Mouse (Mus musculus): Measurements from ENCODE around the gene Dnajb6. TPM values are rescaled to one million over a fixed set of nuclear protein-coding genes. Genes with fewer than 3 reads are reported as not detected.
A peak's percentile ranks its signal among the peaks of the same experiment; 100 is the strongest.
"Not testable (repeated sequence)": the region's sequence is repeated elsewhere in the genome, so short reads cannot be mapped to it uniquely, and the experiment has no call there.

Dnajb6 gene
- polyA plus RNA-seq, 1 experiment, result 64.5 TPM

GRCm38 (mm10) chr5:29808940-29809339, 73.5 kb downstream of the Dnajb6 start:
- no peak for DNase-seq
- WGBS, result 100% methylated on average over 1 of the region's 1 CpGs
- Histone ChIP-seq H3K36me3 (ENCODE audit: control insufficient read depth, insufficient read depth, low read length) (no peaks in the 10 kb centered on the region), H3K27ac (ENCODE audit: control insufficient read depth, insufficient read depth, low read length) (no peak overlapping the region), H3K27me3 (ENCODE audit: control insufficient read depth, insufficient read depth, low read length) (no peaks in the 10 kb centered on the region), H3K4me3 (ENCODE audit: control insufficient read depth, insufficient read depth, low read length) (no peak overlapping the region), H3K4me1 (replicated peaks; ENCODE audit: control insufficient read depth, insufficient read depth, low read length) (no peaks in the 10 kb centered on the region)
- TF ChIP-seq POLR2A (IDR thresholded peaks at IDR 0.05; ENCODE audit: control insufficient read depth, extremely low read depth, insufficient read depth, low read length, poor library complexity) (no peak), CTCF (IDR thresholded peaks at IDR 0.05; ENCODE audit: borderline replicate concordance, control insufficient read depth, extremely low read depth, insufficient read depth, low read length, poor library complexity) (no peak)

DNA sequence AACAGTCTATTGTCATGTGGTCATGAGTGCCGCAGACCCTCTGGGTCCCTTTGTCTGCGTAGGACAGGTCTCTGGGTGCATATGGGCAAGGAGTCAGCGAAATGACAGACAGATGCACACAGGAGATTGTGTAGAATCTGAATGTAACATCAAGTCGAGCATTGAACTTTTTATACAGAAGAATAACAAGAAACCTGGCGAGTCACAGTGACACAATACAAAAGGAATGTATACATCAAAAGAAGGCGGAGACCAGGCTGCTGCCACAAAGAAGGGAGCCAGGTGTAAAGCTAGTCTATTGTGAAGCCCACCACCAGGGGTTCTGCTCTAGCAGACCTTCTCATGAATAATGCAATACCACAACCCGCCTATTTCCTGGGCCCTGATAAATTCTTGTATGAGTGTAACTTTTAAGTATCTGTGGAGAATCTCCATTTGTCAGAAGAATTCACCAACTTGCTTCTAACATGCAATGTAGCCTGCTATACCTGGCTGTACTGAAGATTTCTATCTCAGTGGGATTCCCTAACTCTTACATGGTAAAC, 76.0 kb downstream of the Dnajb6 start:
- H3K4me3 ChIP-seq (ENCODE audit: control insufficient read depth, insufficient read depth, low read length); H3K27ac ChIP-seq (ENCODE audit: control insufficient read depth, insufficient read depth, low read length); H3K27me3 ChIP-seq (ENCODE audit: control insufficient read depth, insufficient read depth, low read length); H3K36me3 ChIP-seq (ENCODE audit: control insufficient read depth, insufficient read depth, low read length); DNase-seq; H3K4me1 ChIP-seq (replicated peaks; ENCODE audit: control insufficient read depth, insufficient read depth, low read length): not testable (repeated sequence)
- WGBS, result 90% methylated on average over 7 of the region's 7 CpGs

- Histone ChIP-seq H3K36me3 (ENCODE audit: control insufficient read depth, insufficient read depth, low read length) (no peaks in the 10 kb centered on the region), H3K27me3 (ENCODE audit: control insufficient read depth, insufficient read depth, low read length) (no peaks in the 10 kb centered on the region), H3K27ac (ENCODE audit: control insufficient read depth, insufficient read depth, low read length) (no peak overlapping the region), H3K4me3 (ENCODE audit: control insufficient read depth, insufficient read depth, low read length) (no peak overlapping the region), H3K4me1 (replicated peaks; ENCODE audit: control insufficient read depth, insufficient read depth, low read length) (no peaks in the 10 kb centered on the region)
- TF ChIP-seq POLR2A (IDR thresholded peaks at IDR 0.05; ENCODE audit: control insufficient read depth, extremely low read depth, insufficient read depth, low read length, poor library complexity), result no peak
- no peak for TF ChIP-seq CTCF (IDR thresholded peaks at IDR 0.05; ENCODE audit: borderline replicate concordance, control insufficient read depth, extremely low read depth, insufficient read depth, low read length, poor library complexity)
- WGBS, result 95% methylated on average over 5 of the region's 5 CpGs
- no peak for DNase-seq
Measured at GRCm38 (mm10) chr5:29816523-29817242, 81.2 kb downstream of the Dnajb6 start.

GRCm38 (mm10) chr5:29817400-29817799, 81.9 kb downstream of the Dnajb6 start:
- 86% methylated on average over 5 of the region's 5 CpGs for WGBS
- TF ChIP-seq CTCF (IDR thresholded peaks at IDR 0.05; ENCODE audit: borderline replicate concordance, control insufficient read depth, extremely low read depth, insufficient read depth, low read length, poor library complexity) (no peak), POLR2A (IDR thresholded peaks at IDR 0.05; ENCODE audit: control insufficient read depth, extremely low read depth, insufficient read depth, low read length, poor library complexity) (no peak)

GRCm38 (mm10) chr5:29818287-29818686, 82.8 kb downstream of the Dnajb6 start:
- Histone ChIP-seq H3K36me3 (ENCODE audit: control insufficient read depth, insufficient read depth, low read length) (no peaks in the 10 kb centered on the region), H3K4me1 (replicated peaks; ENCODE audit: control insufficient read depth, insufficient read depth, low read length) (no peaks in the 10 kb centered on the region), H3K27me3 (ENCODE audit: control insufficient read depth, insufficient read depth, low read length) (no peaks in the 10 kb centered on the region), H3K27ac (ENCODE audit: control insufficient read depth, insufficient read depth, low read length) (no peak overlapping the region), H3K4me3 (ENCODE audit: control insufficient read depth, insufficient read depth, low read length) (no peak overlapping the region)
- WGBS, result 93% methylated on average over 4 of the region's 4 CpGs
- no peak for TF ChIP-seq CTCF (IDR thresholded peaks at IDR 0.05; ENCODE audit: borderline replicate concordance, control insufficient read depth, extremely low read depth, insufficient read depth, low read length, poor library complexity)
- no peak for TF ChIP-seq POLR2A (IDR thresholded peaks at IDR 0.05; ENCODE audit: control insufficient read depth, extremely low read depth, insufficient read depth, low read length, poor library complexity)
- DNase-seq, result no peak

More at GRCm38 (mm10) chr5:29817400-29817799, 81.9 kb downstream of the Dnajb6 start:
- H3K36me3 ChIP-seq (ENCODE audit: control insufficient read depth, insufficient read depth, low read length), result no peaks in the 10 kb centered on the region
- DNase-seq, result no peak
- no peak overlapping the region for H3K27ac ChIP-seq (ENCODE audit: control insufficient read depth, insufficient read depth, low read length)
- no peak overlapping the region for H3K4me3 ChIP-seq (ENCODE audit: control insufficient read depth, insufficient read depth, low read length)
- no peaks in the 10 kb centered on the region for H3K27me3 ChIP-seq (ENCODE audit: control insufficient read depth, insufficient read depth, low read length)
- H3K4me1 ChIP-seq (replicated peaks; ENCODE audit: control insufficient read depth, insufficient read depth, low read length), result no peaks in the 10 kb centered on the region

- 40% methylated on average over 3 of the region's 3 CpGs for WGBS
- DNase-seq, result peak; percentile 53
- H3K36me3 ChIP-seq (ENCODE audit: control insufficient read depth, insufficient read depth, low read length), result no peaks in the 10 kb centered on the region
- no peak overlapping the region for H3K27ac ChIP-seq (ENCODE audit: control insufficient read depth, insufficient read depth, low read length)
- H3K4me3 ChIP-seq (ENCODE audit: control insufficient read depth, insufficient read depth, low read length), result no peak overlapping the region
- TF ChIP-seq POLR2A (IDR thresholded peaks at IDR 0.05; ENCODE audit: control insufficient read depth, extremely low read depth, insufficient read depth, low read length, poor library complexity) (no peak), CTCF (IDR thresholded peaks at IDR 0.05; ENCODE audit: borderline replicate concordance, control insufficient read depth, extremely low read depth, insufficient read depth, low read length, poor library complexity) (no peak)
- no peaks in the 10 kb centered on the region for H3K4me1 ChIP-seq (replicated peaks; ENCODE audit: control insufficient read depth, insufficient read depth, low read length)
- H3K27me3 ChIP-seq (ENCODE audit: control insufficient read depth, insufficient read depth, low read length), result no peaks in the 10 kb centered on the region
Measured at GRCm38 (mm10) chr5:29824796-29825195, 89.3 kb downstream of the Dnajb6 start.

DNA sequence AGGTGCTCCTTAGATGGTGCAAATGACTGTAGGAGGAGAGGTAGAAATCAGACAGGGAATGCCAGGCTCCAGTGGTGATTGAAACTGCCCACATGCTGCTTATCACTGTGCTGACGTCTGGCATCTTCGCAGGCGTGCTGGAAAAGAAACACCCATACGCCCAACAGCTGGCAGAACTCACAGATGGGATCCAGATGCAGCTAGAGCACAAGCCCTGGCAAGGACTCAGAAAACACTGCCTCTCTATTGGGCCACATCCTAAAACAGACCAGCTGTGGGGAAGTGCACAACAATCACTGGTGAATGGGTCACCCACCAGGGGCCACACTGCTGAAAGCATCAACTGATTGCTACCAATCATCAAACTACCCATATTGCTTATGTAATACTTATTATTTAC, 91.3 kb downstream of the Dnajb6 start:
- no peak overlapping the region for H3K4me3 ChIP-seq (ENCODE audit: control insufficient read depth, insufficient read depth, low read length)
- TF ChIP-seq POLR2A (IDR thresholded peaks at IDR 0.05; ENCODE audit: control insufficient read depth, extremely low read depth, insufficient read depth, low read length, poor library complexity), result no peak
- TF ChIP-seq CTCF (IDR thresholded peaks at IDR 0.05; ENCODE audit: borderline replicate concordance, control insufficient read depth, extremely low read depth, insufficient read depth, low read length, poor library complexity), result no peak
- WGBS, result 82% methylated on average over 4 of the region's 4 CpGs
- H3K4me1 ChIP-seq (replicated peaks; ENCODE audit: control insufficient read depth, insufficient read depth, low read length), result no peaks in the 10 kb centered on the region
- H3K27ac ChIP-seq (ENCODE audit: control insufficient read depth, insufficient read depth, low read length), result no peak overlapping the region
- no peaks in the 10 kb centered on the region for H3K27me3 ChIP-seq (ENCODE audit: control insufficient read depth, insufficient read depth, low read length)
- DNase-seq, result no peak
- H3K36me3 ChIP-seq (ENCODE audit: control insufficient read depth, insufficient read depth, low read length), result no peaks in the 10 kb centered on the region

Data from thymus, adult 2 months (tissue).